Mouse (Mus musculus) erythroblast, embryonic 14.5 days (primary cell): ENCODE data around the gene Slc7a6.

Source experiments
- GATA1 ChIP-seq: IDR thresholded peaks from 2 replicates; pipeline ENCODE4 v1.6.1; 2012; ENCODE audit warnings: low read length, inconsistent platforms, mixed read lengths
- TAL1 ChIP-seq: IDR thresholded peaks from 3 replicates; pipeline ENCODE4 v1.6.1; 2012; ENCODE audit warnings: low read length, inconsistent platforms, mixed read lengths

DNA sequence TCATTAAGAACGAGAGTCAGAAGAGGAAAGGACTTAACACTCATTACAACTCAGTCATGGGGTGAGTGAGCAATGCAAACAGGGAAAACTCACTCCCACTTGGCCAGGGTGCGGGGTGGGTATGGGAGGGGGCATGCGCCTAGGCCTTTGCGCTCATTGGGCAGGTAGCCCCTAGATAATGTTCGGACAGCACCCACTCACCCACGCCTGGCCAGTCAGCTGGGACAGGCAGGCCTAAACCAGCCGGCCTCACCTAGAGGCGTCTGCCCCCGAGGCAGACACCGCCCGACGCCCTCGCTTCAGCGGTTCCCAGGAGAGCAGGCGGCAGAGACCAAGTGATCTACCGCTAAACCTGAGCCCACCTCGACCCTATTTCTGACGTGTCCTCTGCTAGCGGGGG lies 33.0 kb upstream of the Slc7a6 start:
- TF ChIP-seq TAL1 (no peak), GATA1 (no peak)
